Mouse (Mus musculus) kidney, embryonic 15.5 days (tissue): ENCODE data around the gene Trim31. TPM values are rescaled to one million over a fixed set of nuclear protein-coding genes. Genes with fewer than 3 reads are reported as not detected.

Experiments used
- ATAC-seq: fragments of 200-750 bp; cut with Nextera tagmentation; replicated peaks from 2 replicates; pipeline ENCODE4 v1.8.0; 2017; ENCODE audit warnings: moderate TSS enrichment; ENCODE audit not compliant: low FRiP score
- H3K27ac ChIP-seq: fragments of 300-500 bp; sonication (generic); 2 replicates; pipeline ENCODE4 v1.5.1; 2015; ENCODE audit warnings: mild to moderate bottlenecking, inconsistent platforms
- H3K27me3 ChIP-seq: fragments of 300-500 bp; sonication (generic); 2 replicates; pipeline ENCODE4 v1.6.1; 2015; ENCODE audit warnings: inconsistent platforms
- H3K36me3 ChIP-seq: fragments of 300-500 bp; sonication (generic); 2 replicates; pipeline ENCODE4 v1.6.1; 2015; ENCODE audit warnings: inconsistent platforms
- H3K4me1 ChIP-seq: fragments of 300-500 bp; sonication (generic); 2 replicates; pipeline ENCODE4 v1.6.1; 2015; ENCODE audit warnings: inconsistent platforms
- H3K4me2 ChIP-seq: fragments of 300-500 bp; sonication (generic); 2 replicates; pipeline ENCODE4 v1.6.1; 2015; ENCODE audit warnings: moderate library complexity, mild to moderate bottlenecking, inconsistent platforms
- H3K4me3 ChIP-seq: fragments of 300-500 bp; sonication (generic); replicated peaks from 2 replicates; pipeline ENCODE4 v1.5.1; 2015; ENCODE audit warnings: mild to moderate bottlenecking, inconsistent platforms
- H3K9ac ChIP-seq: fragments of 300-500 bp; sonication (generic); 2 replicates; pipeline ENCODE4 v1.6.1; 2015; ENCODE audit warnings: mild to moderate bottlenecking, inconsistent platforms
- H3K9me3 ChIP-seq: fragments of 300-500 bp; sonication (generic); replicated peaks from 2 replicates; pipeline ENCODE4 v1.6.1; 2016; ENCODE audit warnings: inconsistent platforms
- WGBS: fragments of 180-500 bp; shearing (Covaris S2); methylation state at CpG from one replicate; pipeline ENCODE4 v1.1.7; 2015; ENCODE audit warnings: mixed read lengths; 5-methylcytosine and 5-hydroxymethylcytosine counted together
- polyA plus RNA-seq: library from polyadenylated mRNA; unstranded; fragments of >200 nt; fragmentation: Nextera tagmentation; extraction: Ambion mirVana; gene quantifications from 2 replicates; pipeline ENCODE4 v1.2.1, GENCODE M21; 2015

The Trim31 gene
- polyA plus RNA-seq, 1 experiment from 2014 or later, result not detected

GRCm38 (mm10) chr17:36900691-36901090 is 2.8 kb downstream of the Trim31 start:
- H3K9ac ChIP-seq, result no peak overlapping the region
- H3K27ac ChIP-seq, result no peak overlapping the region
- H3K4me3 ChIP-seq, result no peak overlapping the region
- H3K36me3 ChIP-seq, result no peaks in the 10 kb centered on the region
- no peaks in the 10 kb centered on the region for H3K9me3 ChIP-seq
- no peaks in the 10 kb centered on the region for H3K4me1 ChIP-seq
- 40% methylated on average over 1 of the region's 1 CpGs for WGBS
- no peak overlapping the region for H3K4me2 ChIP-seq
- no peaks in the 10 kb centered on the region for H3K27me3 ChIP-seq
- no peak for ATAC-seq

DNA sequence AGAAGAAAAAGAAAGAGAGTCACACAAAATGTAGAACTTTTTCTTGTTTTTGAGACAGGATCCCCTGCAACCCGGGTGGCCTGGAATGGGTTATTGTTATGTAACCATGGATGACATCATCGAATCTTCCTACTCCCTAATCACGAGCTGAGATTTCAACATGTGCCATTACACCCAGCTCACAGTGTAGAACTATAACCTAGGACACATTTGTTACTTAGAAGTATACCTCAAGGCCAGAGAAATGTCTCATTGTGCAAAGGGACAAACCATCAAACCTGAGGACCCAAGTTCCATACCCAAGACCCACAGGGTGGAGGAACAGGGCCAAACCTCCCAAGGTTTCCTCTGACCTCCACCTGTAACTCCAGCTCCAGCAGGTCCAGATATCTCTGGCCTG is 5.7 kb downstream of the Trim31 start:
- Histone ChIP-seq H3K4me2 (no peak overlapping the region), H3K9me3 (no peaks in the 10 kb centered on the region), H3K9ac (no peak overlapping the region), H3K27ac (no peak overlapping the region), H3K36me3 (no peaks in the 10 kb centered on the region), H3K27me3 (no peaks in the 10 kb centered on the region), H3K4me1 (no peaks in the 10 kb centered on the region), H3K4me3 (no peak overlapping the region)
- no peak for ATAC-seq
- WGBS, result 74% methylated on average over 3 of the region's 3 CpGs

DNA sequence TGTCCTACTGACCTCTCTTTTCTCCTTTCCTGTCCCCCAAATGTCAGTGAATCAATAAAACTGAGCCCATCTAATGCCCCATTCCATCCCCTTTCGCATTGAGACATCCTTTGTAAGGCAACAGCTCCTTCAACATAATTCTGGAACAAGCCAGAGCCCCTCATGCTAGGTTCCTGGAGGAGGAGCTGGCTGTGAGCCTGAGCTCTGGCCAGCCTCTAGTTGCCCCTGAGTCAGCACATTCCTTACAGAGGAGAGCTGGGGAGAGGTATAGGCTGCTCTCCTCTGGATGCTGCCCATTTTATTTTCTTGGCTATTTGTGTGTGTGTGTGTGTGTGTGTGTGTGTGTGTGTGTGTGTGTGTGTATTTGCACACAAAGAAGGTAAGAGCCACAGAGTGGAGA is 10.3 kb downstream of the Trim31 start:
- no peaks in the 10 kb centered on the region for H3K36me3 ChIP-seq
- H3K9me3 ChIP-seq, result no peaks in the 10 kb centered on the region
- WGBS, result 47% methylated on average over 1 of the region's 1 CpGs

DNA sequence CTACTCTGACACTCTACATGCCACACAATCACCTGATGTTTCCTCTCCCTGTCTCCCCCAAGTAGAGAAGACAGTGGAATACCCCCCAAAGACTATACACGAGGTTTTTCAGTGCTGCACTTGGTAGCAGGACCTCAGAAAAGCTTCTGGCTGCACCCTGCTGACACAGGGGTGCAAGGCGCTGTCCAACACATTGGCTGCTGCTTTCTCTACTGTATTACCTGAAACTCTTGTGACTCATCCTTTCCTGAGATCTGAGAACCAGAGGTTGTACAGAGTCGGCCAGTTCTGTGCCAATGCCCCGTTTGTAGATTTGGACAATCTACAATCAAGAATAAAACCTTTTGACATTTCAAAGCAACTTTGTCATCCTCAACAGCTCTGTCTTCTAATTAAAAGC is 11.9 kb downstream of the Trim31 start:
- Histone ChIP-seq H3K9me3 (no peaks in the 10 kb centered on the region), H3K4me3 (no peak overlapping the region), H3K36me3 (no peaks in the 10 kb centered on the region), H3K4me2 (no peak overlapping the region), H3K4me1 (no peaks in the 10 kb centered on the region), H3K27me3 (peaks cover 12% of the 10 kb centered on the region; the same call in 1 of the 2 replicates), H3K27ac (no peak overlapping the region), H3K9ac (no peak overlapping the region)
- WGBS, result 57% methylated on average over 4 of the region's 4 CpGs
- ATAC-seq, result no peak

More for the DNA sequence above, 10.3 kb downstream of the Trim31 start:
- H3K4me2 ChIP-seq, result no peak overlapping the region
- 0 out of 2 replicates have a peak, but pooled peaks have one; percentile 36 for ATAC-seq
- H3K27ac ChIP-seq, result no peak overlapping the region
- peaks cover 12% of the 10 kb centered on the region; the same call in 1 of the 2 replicates for H3K27me3 ChIP-seq
- H3K4me1 ChIP-seq, result no peaks in the 10 kb centered on the region
- no peak overlapping the region for H3K4me3 ChIP-seq
- H3K9ac ChIP-seq, result no peak overlapping the region

DNA sequence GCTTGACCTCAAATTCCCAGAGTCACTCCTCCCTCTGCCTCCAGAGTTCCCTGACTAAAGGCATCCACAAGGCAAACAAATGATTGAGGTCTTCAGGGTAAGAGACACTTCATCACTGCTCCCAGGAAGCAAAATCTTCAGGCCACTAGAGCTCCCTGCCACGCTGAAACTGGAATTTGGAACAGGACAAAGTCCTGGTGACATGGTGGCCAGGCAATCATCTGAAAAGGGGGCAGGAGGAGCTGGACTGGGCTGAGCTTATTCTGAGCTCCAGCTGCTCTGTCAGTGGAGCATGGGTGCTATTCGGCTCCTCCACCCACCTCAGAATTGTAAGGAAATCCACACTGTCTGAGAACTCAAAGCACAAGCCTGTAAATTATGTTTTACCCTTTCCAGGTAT is 14.1 kb downstream of the Trim31 start:
- 61% methylated on average over 2 of the region's 2 CpGs for WGBS
- H3K27ac ChIP-seq, result no peak overlapping the region
- no peaks in the 10 kb centered on the region for H3K4me1 ChIP-seq
- H3K9me3 ChIP-seq, result no peaks in the 10 kb centered on the region
- H3K4me3 ChIP-seq, result no peak overlapping the region
- H3K27me3 ChIP-seq, result peaks cover 17% of the 10 kb centered on the region
- H3K9ac ChIP-seq, result no peak overlapping the region
- no peak overlapping the region for H3K4me2 ChIP-seq
- no peaks in the 10 kb centered on the region for H3K36me3 ChIP-seq
- ATAC-seq, result no peak

GRCm38 (mm10) chr17:36914108-36914507 is 16.2 kb downstream of the Trim31 start:
- 9% methylated on average over 2 of the region's 2 CpGs for WGBS
- peaks cover 17% of the 10 kb centered on the region for H3K27me3 ChIP-seq
- H3K9ac ChIP-seq, result no peak overlapping the region
- no peak for ATAC-seq
- H3K36me3 ChIP-seq, result no peaks in the 10 kb centered on the region
- no peaks in the 10 kb centered on the region for H3K9me3 ChIP-seq
- no peak overlapping the region for H3K4me2 ChIP-seq
- no peaks in the 10 kb centered on the region for H3K4me1 ChIP-seq
- H3K4me3 ChIP-seq, result no peak overlapping the region
- H3K27ac ChIP-seq, result no peak overlapping the region

GRCm38 (mm10) chr17:36915076-36915475 is 17.2 kb downstream of the Trim31 start:
- Histone ChIP-seq H3K4me3 (no peak overlapping the region), H3K4me1 (no peaks in the 10 kb centered on the region), H3K9ac (no peak overlapping the region), H3K36me3 (no peaks in the 10 kb centered on the region), H3K27me3 (peaks cover 13% of the 10 kb centered on the region), H3K4me2 (no peak overlapping the region), H3K27ac (no peak overlapping the region), H3K9me3 (no peaks in the 10 kb centered on the region)
- 14% methylated on average over 9 of the region's 9 CpGs for WGBS
- no peak for ATAC-seq

- WGBS, result 45% methylated on average over 15 of the region's 15 CpGs
- peaks cover 5% of the 10 kb centered on the region for H3K27me3 ChIP-seq
- 0 out of 2 replicates have a peak, but pooled peaks cover 2% of the 10 kb centered on the region for H3K4me1 ChIP-seq
Observed at GRCm38 (mm10) chr17:36920239-36920638, 22.3 kb downstream of the Trim31 start.

GRCm38 (mm10) chr17:36922715-36923114 is 24.8 kb downstream of the Trim31 start:
- WGBS, result 86% methylated on average over 4 of the region's 4 CpGs
- no peak overlapping the region for H3K4me3 ChIP-seq
- no peak for ATAC-seq

More at GRCm38 (mm10) chr17:36920239-36920638, 22.3 kb downstream of the Trim31 start:
- no peaks in the 10 kb centered on the region for H3K36me3 ChIP-seq
- H3K9ac ChIP-seq, result no peak overlapping the region
- H3K4me3 ChIP-seq, result no peak overlapping the region
- 0 out of 2 replicates have a peak, but pooled peaks have one; percentile 58 for ATAC-seq
- H3K9me3 ChIP-seq, result no peaks in the 10 kb centered on the region
- H3K4me2 ChIP-seq, result no peak overlapping the region
- no peak overlapping the region for H3K27ac ChIP-seq

DNA sequence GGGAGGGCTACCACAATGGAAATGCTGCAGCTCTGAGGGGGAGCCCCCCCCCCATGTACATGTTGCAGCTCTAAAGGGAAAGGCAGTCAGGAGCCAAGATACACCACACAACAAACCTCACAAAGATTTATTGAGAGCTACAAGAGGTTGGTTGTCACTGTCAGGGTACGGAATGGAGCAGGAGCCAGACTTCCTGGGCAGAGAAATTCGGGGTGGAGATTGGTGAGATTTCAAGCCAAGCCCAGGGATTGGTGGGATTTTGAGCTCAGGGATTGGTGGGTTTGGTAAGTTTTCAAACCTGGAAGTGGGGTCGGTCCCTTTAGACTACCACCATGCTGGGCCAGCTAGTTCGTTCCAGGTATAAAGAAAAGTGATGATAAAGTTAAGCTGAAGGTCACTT is 25.6 kb downstream of the Trim31 start:
- H3K9ac ChIP-seq, result no peak overlapping the region
- ATAC-seq, result no peak
- WGBS, result 64% methylated on average over 4 of the region's 4 CpGs
- no peaks in the 10 kb centered on the region for H3K9me3 ChIP-seq
- H3K27me3 ChIP-seq, result no peaks in the 10 kb centered on the region
- no peak overlapping the region for H3K4me3 ChIP-seq
- no peaks in the 10 kb centered on the region for H3K36me3 ChIP-seq
- no peak overlapping the region for H3K4me2 ChIP-seq
- 0 out of 2 replicates have a peak, but pooled peaks cover 2% of the 10 kb centered on the region for H3K4me1 ChIP-seq
- no peak overlapping the region for H3K27ac ChIP-seq

More at GRCm38 (mm10) chr17:36922715-36923114, 24.8 kb downstream of the Trim31 start:
- H3K4me1 ChIP-seq, result 0 out of 2 replicates have a peak, but pooled peaks cover 2% of the 10 kb centered on the region
- H3K9me3 ChIP-seq, result no peaks in the 10 kb centered on the region
- no peaks in the 10 kb centered on the region for H3K36me3 ChIP-seq
- H3K4me2 ChIP-seq, result no peak overlapping the region
- H3K27ac ChIP-seq, result no peak overlapping the region
- no peak overlapping the region for H3K9ac ChIP-seq
- H3K27me3 ChIP-seq, result no peaks in the 10 kb centered on the region

GRCm38 (mm10) chr17:36927496-36928120 is 29.7 kb downstream of the Trim31 start:
- Histone ChIP-seq H3K9me3 (no peaks in the 10 kb centered on the region), H3K4me2 (no peak overlapping the region), H3K4me3 (no peak overlapping the region), H3K36me3 (no peaks in the 10 kb centered on the region), H3K4me1 (peaks cover 4% of the 10 kb centered on the region; the same call in 1 of the 2 replicates), H3K27ac (no peak overlapping the region), H3K27me3 (no peaks in the 10 kb centered on the region), H3K9ac (no peak overlapping the region)
- ATAC-seq, result no peak
- 43% methylated on average over 10 of the region's 10 CpGs for WGBS

DNA sequence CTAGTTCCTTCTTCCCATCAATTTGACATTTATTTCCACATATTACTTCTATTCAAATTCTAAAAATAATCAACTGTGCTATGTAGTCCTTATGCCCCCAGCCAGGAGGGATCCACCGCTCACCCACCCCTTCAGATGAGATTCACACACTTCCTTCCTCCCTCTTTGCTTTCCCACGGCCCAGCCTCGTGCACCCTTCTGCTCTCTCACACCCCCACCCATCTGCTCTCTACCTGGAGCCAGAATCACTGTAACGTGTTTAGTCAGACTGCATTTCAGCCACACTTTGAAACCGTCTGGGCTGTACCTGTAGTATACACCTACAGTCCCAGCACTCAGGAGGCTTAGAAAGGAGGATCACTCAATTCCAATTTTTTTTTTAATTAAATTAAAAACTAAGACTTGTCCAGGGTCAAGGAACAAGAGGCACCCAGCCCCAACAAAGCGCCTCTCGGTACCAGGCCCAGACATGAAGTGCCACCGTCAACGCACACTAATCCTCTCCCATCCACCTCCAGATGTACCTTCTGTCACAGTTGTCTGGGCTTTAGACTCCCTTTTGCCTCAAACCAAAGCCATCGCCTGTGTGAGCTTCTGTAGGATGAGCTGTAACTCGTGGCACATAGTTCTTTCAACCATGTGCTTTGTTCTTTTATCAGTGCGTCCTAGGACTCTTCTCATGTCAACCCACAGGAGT is 31.5 kb downstream of the Trim31 start:
- ATAC-seq, result no peak
- Histone ChIP-seq H3K4me2 (no peak overlapping the region), H3K4me1 (peaks cover 4% of the 10 kb centered on the region; the same call in 1 of the 2 replicates), H3K27me3 (no peaks in the 10 kb centered on the region), H3K9ac (no peak overlapping the region), H3K36me3 (no peaks in the 10 kb centered on the region), H3K9me3 (no peaks in the 10 kb centered on the region), H3K27ac (no peak overlapping the region), H3K4me3 (no peak overlapping the region)
- WGBS, result 73% methylated on average over 12 of the region's 12 CpGs
